Mouse (Mus musculus): ENCODE results near the gene Vmn1r78.
"Not testable (repeated sequence)": the region's sequence is repeated elsewhere in the genome, so short reads cannot be mapped to it uniquely, and the experiment has no call there.

Gene Vmn1r78

GRCm38 (mm10) chr7:12149957-12150356 is at the start of gene Vmn1r78:
Gene Vmn1r78 (plus strand): TSS chr7:12150257.
- DNase-seq (ENCODE audit: extremely low spot score, low spot score), result no peak

GRCm38 (mm10) chr7:12156463-12156862 is 6.4 kb downstream of the Vmn1r78 start:
- not testable (repeated sequence) for DNase-seq (ENCODE audit: extremely low spot score, low spot score)

GRCm38 (mm10) chr7:12170979-12171378 is 20.9 kb downstream of the Vmn1r78 start, which contains the start of gene Vmn1r79:
Gene Vmn1r79 (plus strand): TSS chr7:12171279.
- DNase-seq (ENCODE audit: extremely low spot score, low spot score), result not testable (repeated sequence)

GRCm38 (mm10) chr7:12172926-12173325 is 22.9 kb downstream of the Vmn1r78 start:
- not testable (repeated sequence) for DNase-seq (ENCODE audit: extremely low spot score, low spot score)

GRCm38 (mm10) chr7:12188986-12189385 is 38.9 kb downstream of the Vmn1r78 start, which contains the start of gene Vmn1r80:
Gene Vmn1r80 (plus strand): TSS chr7:12189286.
- DNase-seq (ENCODE audit: extremely low spot score, low spot score), result no peak

GRCm38 (mm10) chr7:12204141-12204540 is 54.1 kb downstream of the Vmn1r78 start:
- DNase-seq (ENCODE audit: extremely low spot score, low spot score), result no peak

All from neural tube, embryonic 10.5 days (tissue).